Mouse (Mus musculus): Measurements from ENCODE around the gene Esrrb.

DNA sequence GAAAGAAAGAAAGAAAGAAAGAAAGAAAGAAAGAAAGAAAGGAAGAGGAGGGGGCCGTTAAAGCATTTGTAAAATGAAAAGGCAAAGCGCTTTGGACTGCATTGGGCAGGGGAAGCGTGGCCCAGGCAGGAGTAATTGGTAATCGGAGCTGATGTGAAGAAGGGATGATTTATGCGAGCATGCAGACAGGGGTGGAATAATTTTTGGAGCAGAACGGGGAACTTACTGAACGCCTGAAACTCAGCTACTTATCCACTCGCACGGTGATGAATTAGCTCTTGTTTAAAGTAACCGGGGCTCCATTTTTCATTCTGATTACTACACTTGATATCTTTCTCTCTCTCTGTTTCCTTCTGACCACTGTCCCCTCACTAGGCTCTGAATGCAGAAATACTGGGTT lies 192.1 kb downstream of the Esrrb start:
- no peak for TF ChIP-seq CTCF (IDR thresholded peaks at IDR 0.05; ENCODE audit: low read depth, low read length)
- no peak for TF ChIP-seq POLR2A (IDR thresholded peaks at IDR 0.05; ENCODE audit: borderline replicate concordance, low read depth, low read length)

All from bone marrow macrophage, adult 2 months (primary cell).